Mouse (Mus musculus) left cerebral cortex, postnatal 10 days (tissue): Measurements from ENCODE around the gene Pycr2. TPM values are rescaled to one million over a fixed set of nuclear protein-coding genes. Genes with fewer than 3 reads are reported as not detected.

Experiments used
- total RNA-seq, 2 experiments: library from RNA; stranded (reverse); gene quantifications; 2 replicates each; pipeline ENCODE4 v1.2.3; 2021

Pycr2 gene
- total RNA-seq, 2 experiments from 2014 or later = 25.3 to 27.8 TPM

Other genes starting within 250 kb of the Pycr2 start
- not detected for gene Mixl1, start 207.3 kb upstream of the Pycr2 start, total RNA-seq
- gene Acbd3, start 178.2 kb upstream of the Pycr2 start, total RNA-seq = 10 to 100 TPM; 31.8 to 32.2 TPM
- gene H3f3a, start 90.3 kb upstream of the Pycr2 start, total RNA-seq = 100 to 1,000 TPM; 442 to 467 TPM
- 10 to 100 TPM; 20.1 to 21.1 TPM for gene Sde2, start 53.2 kb upstream of the Pycr2 start, total RNA-seq
- 10 to 100 TPM; 10.9 to 12.4 TPM for gene Lefty2, start 11.2 kb upstream of the Pycr2 start, total RNA-seq
- 1 to 10 TPM; 1.5 to 2.6 TPM for gene Lefty1, start 30.7 kb downstream of the Pycr2 start, total RNA-seq
- 1 to 10 TPM; 4.2 to 5.3 TPM for gene Tmem63a, start 38.1 kb downstream of the Pycr2 start, total RNA-seq
- gene Ephx1, start 116.6 kb downstream of the Pycr2 start, total RNA-seq = 10 to 100 TPM; 12.3 to 12.7 TPM
- not detected for gene 9130409I23Rik, start 146.9 kb downstream of the Pycr2 start, total RNA-seq
- gene Nvl, start 239.9 kb downstream of the Pycr2 start, total RNA-seq = 10 to 100 TPM; 30.4 to 30.5 TPM
- 10 to 100 TPM; 20.4 to 22.2 TPM for gene Cnih4, start 240.4 kb downstream of the Pycr2 start, total RNA-seq